Comparison of ENCODE assay signal across 11 mouse cellular contexts in genomic region chr11:117080209-117080608, GRCm38 (mm10). TPM values are rescaled to one million over a fixed set of nuclear protein-coding genes. Genes with fewer than 3 reads are reported as not detected.
A peak's percentile ranks its signal among the peaks of the same experiment; 100 is the strongest.
DNase-seq lines count a peak whose midpoint lies in the region; ATAC-seq lines count a peak whose summit lies in the region.
"Had no signal": no experiment of that assay in that cellular context is flagged by ENCODE, and none has a peak within 500 bp of the region (broad histone marks: within the 10 kb centered on the region; RNA-seq: fewer than 3 reads in every experiment).

No protein-coding gene starts in this region.

- no peak for ATAC-seq in monocyte, adult 5-6 weeks (replicated peaks; ENCODE audit: insufficient number of reproducible peaks, low FRiP score, low TSS enrichment, poor library complexity, severe bottlenecking)
- ATAC-seq: Patski had no signal

- intact Hi-C loops in left cerebral cortex, postnatal 25 days (cut with DNase I): loop anchor here (2.0 kb wide), 1 partner anchor 35 kb away; the partner anchor contains the start of gene Sec14l1

- peak; percentile 56 to 75 for DNase-seq in left cerebral cortex, adult 18-20 months (ENCODE audit: low spot score in 2 of 2)
- no peak for DNase-seq in left cerebral cortex, adult 11 months (ENCODE audit: low spot score)
- DNase-seq in 3134 (ENCODE audit: extremely low read depth, insufficient read length, low spot score) (peak; percentile 28), 3T3-L1 (ENCODE audit: low read depth, low spot score) (peak; percentile 45)
- peak; percentile 54 to 92 for DNase-seq in left cerebral cortex, postnatal 25 days (ENCODE audit: low spot score in 2 of 2)
- no peak for DNase-seq in thymus, postnatal 25 days
- DNase-seq: cerebellum, postnatal 36 days; heart, adult 2 months; kidney, adult 8-10 months had no signal

RNA-seq across cellular contexts. Expression of gene Sec14l1, which starts 34.8 kb away (rescaled TPM):
- 100 to 1,000 TPM; 203 to 219 TPM for total RNA-seq in left cerebral cortex, adult 18-20 months (2021)
- 100 to 1,000 TPM; 174 to 208 TPM for total RNA-seq in left cerebral cortex, postnatal 25 days (2021)
- 65.4 to 73.2 TPM (median 72.7 TPM) in 3 replicates for total RNA-seq in monocyte, adult 5-6 weeks (2017)

Comparison
In these comparisons a context has a peak if more than half of its experiments do, and no peak if none do; other contexts are left out.
1. DNase-seq: peak in left cerebral cortex, adult 18-20 months (2 of 2), 3134 (single experiment), 3T3-L1 (single experiment) and left cerebral cortex, postnatal 25 days (2 of 2); none in left cerebral cortex, adult 11 months (single experiment) and thymus, postnatal 25 days (single experiment).